Mouse (Mus musculus) frontal cortex, postnatal 10 days (tissue): ENCODE measurements around the gene C1qc.

ENCODE experiments used
- DNase-seq, 2 experiments: peaks; one replicate each; pipeline ENCODE4 v3.0.0; 2022; ENCODE audit warnings: low spot score in 2 of 2, mixed read lengths in 1 of 2

C1qc gene

DNA sequence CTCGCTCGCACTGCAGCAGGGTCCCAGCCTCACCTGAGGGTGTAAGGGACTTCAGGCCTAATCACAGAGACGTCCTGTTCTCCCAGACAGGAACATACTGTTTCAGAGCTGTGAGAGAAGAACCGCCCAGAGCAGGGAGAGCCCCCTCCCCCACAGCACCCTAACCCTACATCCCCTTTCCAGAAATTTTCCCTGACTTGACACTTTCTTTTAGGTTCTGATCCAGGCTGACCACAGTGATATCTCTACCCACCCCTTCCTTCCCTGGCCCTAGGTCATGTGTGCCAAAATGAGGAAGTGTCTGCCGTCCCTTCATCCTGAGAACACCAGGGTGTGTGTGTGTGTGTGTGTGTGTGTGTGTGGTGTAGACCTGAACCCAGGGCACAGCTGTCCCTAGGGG lies at the start of gene C1qc:
TSS of gene C1qc (minus strand) at position 255 of the 400 bp plus-strand sequence.
- peak in 1 of 2 experiments; percentile 55 for DNase-seq

DNA sequence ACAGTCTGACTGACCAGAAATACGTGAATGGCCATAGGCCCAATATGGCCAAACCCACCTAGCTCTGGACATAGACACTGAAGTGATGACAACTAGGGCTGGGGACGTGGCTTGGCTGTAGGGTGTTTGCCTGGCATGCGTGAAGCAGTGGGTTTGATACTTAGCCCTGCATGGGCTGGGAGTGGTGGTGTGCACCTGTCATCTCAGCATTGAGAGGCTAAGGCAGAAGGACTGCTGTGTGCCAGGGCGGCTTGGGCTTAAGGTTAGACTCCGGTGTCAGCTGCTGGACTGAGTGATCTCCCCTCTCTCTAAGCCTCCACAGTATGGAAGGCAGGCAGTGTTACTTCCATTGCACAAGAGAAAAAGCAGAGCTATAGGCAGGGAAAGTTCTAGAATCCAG lies 45.1 kb upstream of the C1qc start:
- no peak for DNase-seq

DNA sequence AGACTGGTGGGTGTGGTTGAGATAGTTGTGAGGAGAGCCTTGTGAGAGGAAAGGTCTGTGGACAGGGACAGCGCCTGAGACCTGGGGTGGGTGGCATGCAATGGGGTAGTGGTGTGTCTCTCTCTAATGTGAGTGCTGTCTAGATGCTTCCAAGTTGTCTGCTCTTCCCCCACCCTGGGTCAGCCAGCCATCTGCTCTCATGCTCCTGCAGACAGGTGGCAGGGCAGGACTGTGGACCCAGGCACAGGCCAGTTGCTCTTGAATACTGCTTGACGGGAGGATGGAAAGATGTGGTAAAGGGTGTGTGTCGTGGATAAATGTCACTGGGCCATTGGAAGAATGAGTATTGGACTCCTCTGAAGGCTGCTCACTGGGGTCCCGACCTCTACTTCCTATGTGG lies 44.5 kb upstream of the C1qc start:
- no peak for DNase-seq

DNA sequence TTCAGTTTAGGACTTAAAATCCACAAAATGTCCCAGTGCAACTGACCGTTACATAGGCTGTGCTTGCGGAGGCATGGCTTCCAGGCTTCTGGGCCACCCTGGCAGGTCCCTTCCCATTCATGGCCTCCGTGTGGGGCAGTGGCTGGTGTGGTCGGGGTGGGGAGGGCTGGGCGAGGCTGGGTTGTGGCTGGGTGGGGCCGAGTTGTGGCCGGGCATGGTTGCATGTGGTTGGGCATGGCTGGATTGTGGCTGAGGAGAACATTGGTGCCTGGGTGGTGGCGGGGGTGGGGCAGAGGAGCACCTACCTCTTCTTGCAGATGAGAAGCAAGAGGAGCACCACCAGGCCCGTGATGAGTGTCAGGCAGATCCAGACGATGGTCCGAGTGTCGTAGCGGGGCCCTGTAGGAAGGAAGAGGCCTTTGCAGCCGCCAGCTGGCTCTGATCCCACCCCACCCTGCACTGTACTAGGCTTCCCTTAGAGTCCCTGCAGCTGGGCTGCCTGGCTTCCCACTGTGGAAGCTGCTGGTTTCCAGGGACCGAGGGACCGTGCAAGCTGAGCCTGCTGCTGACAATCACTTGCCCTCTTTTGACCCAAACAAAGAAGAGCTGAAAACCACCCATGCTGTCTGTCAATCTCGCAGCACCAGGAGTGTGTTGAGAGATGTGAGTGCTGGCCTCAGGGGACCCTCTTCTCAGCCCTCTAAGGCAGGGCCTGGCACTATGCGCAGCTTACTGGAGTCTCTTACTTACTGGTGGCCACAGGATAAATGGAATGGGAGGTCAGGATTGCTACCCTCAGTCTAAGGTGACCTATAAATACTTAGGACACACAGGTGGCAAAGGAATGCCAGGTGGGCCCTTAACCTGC lies 42.1 kb upstream of the C1qc start:
- no peak for DNase-seq

DNA sequence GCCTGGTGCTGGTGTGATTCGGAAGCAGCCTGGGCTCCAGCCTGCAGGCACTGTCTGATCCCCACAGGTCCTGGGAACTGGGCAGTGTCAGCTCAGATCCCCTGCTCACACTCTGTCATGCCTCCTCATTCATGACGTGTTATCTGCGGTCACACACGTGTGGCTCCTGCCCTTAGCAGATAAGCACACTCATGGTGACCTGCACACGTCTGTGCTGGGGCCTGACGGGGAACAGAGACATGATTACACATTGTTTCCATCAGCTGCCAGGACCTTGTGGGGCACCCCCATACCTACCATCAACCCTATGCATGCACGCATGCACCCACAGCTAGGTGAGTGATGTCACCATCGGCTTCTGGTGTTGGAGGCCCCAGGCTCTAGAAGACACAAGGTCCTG lies 37.6 kb upstream of the C1qc start:
- no peak for DNase-seq

DNA sequence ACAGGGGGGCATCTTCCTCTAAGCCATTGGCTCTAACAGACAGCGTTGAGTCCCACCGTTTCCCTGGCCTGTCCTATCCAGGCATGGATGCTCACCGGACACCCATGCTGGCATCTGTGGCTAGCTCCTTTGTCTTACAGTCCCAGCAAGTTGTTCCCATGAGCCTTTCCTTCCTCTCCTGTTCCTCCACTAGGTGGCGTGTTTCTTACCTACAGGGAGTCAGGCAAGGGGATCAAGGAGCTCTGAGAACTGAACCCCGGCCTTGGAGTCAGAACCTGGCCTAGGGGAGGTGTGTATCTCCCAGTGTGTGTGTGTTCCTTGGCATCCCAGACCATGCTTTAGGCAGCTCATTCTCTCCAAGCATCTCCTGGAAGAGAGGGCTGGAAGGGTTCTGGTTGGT lies 36.1 kb upstream of the C1qc start:
- no peak for DNase-seq

DNA sequence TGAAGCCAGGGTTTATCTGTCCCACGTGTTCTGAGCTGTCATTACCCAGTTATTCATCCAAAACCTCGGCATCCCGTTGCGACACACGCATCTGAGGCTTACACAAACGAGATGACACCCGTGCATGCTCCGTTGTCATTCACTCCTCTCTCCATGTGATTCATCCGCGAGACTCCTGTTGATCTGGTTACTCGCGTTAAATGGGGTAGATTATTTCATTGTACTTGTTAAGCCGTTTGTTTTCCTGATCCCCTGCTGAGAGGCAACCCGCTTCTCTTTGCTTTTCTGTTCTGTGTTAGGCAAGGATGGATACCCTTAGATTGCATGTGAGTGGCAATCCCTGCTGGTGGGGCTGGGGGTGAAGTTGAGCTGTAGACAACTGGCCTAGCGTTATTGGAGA lies 32.9 kb upstream of the C1qc start:
- no peak for DNase-seq

DNA sequence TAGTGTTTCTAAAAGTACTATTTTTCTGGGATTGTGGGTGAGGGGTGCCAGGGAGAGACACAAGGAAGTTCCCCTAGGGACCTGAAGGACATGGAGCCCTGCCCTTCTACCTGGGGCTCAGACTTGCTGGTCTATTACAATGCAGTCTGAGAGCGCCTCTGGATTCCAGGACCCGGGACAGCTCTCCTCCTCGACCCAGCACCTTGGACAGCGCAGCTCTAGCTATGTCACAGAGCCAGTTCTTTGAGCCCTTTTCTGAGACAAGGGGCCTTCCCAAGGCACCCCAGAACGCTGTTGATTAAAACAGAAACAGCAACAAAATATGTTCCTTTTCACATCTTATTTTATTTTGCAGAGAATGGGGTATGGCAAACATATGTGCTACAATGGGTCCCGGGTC lies 31.7 kb upstream of the C1qc start:
- DNase-seq: no peak

DNA sequence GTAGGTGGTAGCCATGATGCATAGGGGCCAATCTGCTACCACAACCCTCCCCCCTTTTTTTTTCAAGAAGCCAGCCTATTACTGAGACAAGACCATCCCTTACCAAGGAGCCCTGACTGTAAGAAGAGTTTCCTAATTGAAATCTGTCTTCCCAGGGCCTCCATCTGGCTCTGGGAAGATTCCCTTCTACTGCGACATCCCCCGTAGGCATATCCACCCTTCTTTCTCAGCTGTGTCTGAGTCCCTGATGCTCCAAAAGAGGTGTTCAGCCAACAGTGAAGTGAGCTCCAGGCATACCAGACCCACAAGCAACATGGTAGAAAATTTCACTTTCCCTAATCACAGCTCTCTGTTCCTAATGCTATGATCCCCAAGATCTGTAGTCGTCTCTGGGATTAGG lies 26.7 kb upstream of the C1qc start:
- no peak for DNase-seq

DNA sequence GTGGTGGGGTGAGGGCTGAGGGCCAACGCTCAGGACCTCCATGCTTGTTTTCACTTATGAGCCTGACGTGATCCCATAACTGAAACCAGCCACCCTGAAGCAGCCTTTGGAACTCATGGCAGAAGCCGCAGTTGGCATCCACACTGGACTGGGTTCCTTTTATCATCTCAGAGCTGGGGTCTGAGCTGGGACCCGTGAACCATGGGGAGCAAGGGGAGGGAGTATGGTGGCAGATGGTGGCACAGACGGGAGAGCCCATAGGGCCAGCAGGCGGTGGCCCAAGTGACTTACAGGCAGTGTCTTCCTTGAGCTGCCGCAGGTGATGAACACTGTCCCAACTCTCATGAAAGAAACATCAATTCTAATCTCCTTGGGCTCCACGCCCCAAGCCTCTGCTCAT lies 26.0 kb upstream of the C1qc start:
- no peak for DNase-seq

DNA sequence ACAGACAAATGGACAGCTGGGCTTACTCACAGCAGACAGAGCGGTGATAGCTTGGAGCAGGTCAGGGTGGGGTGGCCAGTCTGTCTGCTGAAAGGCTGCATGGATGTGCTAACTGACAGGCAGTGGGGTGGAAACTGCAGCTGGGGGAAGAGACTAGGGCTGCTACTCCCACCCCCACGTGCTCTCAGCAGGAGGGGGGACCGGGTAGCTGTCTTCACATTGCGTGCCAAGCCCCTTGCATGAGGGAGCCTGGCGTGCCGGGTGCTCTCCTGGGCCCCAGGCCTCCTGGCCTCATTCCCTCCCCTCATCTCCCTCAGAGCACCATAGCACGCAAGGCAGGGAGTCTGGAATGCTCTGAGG lies 24.3 kb upstream of the C1qc start:
- no peak for DNase-seq

DNA sequence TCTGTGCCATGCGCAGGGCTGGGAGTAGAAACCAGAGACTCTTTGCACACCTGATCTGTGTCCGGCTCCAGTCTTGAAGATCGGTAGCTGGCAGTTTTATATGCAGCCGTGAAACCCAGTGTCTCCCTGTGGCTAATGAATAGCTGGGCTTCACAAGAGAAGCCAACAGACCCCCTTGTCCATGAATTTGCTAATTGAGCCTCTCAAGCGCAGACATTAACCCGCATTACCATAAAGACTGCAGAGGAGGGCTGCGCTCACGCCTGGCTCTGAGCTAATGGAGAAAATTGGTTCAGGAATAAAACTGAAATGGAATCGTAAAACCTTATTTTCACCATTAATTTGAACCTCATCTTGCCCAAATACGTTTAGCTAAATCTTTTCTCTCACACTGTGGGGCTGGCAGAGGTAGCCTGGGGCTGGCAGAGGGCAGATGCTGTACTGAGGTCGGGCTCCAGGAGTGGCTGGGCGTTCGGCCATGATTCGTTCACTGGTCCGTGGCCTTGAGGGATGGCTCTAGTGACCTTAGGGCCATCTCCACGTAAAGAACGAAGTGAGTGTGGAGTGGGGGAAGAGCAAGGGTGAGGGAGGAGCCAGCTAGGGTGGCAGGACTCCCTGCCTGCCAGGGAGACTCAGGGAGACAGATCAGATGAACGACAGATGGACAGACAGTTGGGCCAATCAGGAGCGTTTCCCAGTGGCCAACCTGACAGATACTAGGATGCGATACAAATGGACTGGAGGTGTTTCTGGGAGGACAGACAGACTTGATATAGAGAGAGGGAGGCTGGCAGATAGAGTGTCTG lies 23.7 kb upstream of the C1qc start:
- DNase-seq: no peak

DNA sequence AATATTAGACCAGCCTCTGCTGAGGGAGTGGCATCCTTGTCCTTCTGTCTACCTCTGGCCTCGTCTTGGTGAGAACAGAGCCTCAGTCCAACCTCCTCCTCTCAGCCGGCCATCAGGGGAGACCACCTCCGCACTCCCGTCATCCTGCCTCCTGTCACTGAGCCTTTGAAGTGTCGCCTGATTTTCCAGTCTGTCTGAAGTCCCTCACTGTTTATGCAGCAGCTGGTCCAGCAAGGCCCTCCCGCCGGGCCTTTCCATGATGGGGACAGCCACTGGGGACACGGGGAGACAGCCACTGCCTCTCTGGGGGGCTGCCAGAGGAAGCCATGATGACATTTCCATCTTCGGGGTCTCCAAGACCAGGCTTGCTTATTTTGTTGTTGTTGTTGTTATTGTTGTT lies 20.0 kb upstream of the C1qc start:
- DNase-seq: no peak

DNA sequence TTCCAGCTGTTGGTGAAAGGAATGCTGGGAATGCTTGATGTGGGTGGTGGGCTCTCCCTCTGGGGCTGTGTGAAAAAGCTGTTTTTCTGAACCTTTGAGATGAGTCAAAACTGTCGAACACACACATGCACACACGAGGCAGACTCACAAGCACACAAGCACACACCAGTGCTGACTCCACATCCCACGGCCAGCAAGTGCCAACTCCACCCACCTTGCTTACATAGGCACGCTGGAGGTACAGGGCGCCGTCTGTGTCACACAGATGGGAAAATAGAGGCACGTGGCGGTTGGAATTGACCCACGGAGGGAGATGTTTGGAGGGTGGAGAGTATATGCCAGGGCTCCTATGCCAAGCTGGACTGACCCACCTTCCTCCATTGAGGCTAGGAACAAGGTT lies 18.9 kb upstream of the C1qc start:
- no peak for DNase-seq

DNA sequence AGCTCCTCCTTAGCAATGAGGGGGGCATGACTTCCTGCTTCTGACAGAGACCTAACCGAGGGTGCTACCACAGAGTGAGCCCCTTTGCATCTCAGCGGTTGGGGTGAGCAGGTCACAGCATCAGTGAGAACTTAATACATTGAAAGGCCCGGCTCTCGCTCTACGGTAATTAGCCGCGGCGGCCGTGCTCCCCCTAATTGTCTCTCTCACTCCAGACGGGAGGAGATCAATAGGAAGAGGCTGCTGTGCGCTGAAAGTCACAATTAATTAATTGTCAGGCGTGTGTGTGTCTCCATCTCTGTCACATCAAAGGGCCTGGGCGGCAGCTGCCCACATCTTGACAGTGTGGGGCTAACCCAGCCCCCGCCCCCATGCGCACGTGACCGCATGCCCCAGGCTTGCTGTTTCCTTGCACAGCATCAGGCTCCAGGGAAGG lies 18.4 kb upstream of the C1qc start:
- DNase-seq: no peak

DNA sequence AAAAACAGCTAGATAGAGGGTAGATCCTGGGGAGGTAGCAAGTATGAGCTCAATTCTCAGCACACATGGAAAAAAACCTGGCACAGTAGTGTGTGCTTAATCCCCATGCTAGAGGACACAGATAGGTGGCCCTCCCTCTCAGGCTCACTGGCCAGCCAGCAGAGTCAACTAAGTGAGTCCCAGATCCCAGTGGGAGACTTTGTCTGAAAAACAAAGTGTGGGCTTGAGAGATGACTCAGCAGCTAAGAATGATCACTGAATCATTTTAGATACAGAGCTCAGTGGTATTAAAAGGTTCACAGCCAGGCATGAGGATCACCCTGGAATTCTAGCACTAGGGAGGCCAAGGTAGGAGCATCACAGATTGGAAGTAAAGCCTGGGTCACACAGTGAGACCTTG lies 14.9 kb upstream of the C1qc start:
- DNase-seq: no peak

DNA sequence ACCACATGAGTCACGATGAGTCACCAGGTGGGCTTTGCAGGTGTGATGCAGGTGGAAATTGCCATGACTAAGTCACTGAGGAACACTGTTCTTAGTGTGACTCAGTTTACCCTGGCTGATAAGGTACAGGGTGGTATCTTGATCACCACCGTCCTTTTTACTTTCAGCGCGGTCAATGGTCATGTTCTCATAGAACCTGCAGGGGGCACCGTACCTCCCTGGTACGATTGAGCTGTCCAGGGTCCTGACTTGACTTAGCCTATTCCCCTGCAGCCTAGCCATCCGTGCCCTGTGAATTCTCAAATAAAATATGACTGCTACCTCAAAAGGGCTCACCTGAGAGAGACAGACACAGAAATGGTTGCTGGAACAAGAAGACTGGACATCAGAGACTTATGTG lies 14.2 kb upstream of the C1qc start:
- no peak for DNase-seq

DNA sequence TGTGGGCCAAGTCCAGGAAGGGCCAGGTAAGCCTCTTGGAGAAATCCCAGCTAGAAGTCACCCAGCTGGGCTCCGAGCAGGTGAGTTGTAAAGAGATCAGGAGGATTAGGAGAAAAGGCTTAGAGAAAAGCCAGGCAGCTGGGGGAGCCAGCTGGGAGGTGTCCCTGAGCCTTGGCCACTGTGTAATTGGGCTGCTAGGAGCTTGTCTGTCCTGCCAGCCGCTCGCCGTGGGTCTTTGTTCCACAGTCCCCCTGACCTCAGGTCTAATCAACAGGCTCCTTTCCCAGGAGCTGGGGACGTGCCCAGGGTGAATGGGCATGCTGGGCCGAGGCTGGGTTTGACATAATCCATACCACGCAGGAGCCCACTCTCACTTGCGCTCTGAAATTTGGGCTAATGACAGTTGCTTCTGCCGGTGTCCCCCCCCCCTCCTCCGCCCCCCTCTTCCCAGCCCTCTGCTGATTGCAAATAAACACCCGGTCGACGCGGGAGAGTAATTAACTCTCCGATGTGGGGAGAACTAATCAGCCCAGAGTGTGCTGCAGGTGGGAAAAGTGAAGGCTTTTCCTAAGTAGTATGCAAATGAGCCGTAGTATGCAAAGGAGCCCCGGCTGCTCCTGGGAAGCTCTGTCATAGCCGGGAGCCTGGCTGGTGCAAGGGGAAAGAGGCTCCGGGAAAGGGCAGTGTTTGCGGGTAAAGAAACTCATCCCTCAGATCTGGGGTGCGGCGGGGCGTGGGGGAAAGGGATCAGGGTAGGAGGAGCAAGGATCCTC lies 12.1 kb upstream of the C1qc start:
- DNase-seq: no peak

DNA sequence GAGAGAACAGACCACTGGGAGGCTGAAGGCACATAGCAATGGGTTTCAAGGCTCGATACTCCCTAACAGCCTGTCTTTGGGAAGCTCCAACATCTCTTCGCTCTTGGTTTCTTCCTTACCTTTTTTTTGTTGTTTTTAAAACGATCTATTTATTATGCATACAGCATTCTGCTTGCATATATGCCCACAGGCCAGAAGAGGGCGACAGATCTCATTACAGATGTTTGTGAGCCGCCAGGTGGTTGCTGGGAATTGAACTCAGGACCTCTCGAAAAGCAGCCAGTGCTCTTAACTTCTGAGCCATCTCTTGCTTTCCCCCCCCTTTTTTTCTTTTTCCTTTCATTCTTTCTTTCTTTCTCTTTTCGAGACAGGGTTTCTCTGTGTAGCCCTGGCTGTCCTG lies 6.3 kb upstream of the C1qc start:
- no peak for DNase-seq

DNA sequence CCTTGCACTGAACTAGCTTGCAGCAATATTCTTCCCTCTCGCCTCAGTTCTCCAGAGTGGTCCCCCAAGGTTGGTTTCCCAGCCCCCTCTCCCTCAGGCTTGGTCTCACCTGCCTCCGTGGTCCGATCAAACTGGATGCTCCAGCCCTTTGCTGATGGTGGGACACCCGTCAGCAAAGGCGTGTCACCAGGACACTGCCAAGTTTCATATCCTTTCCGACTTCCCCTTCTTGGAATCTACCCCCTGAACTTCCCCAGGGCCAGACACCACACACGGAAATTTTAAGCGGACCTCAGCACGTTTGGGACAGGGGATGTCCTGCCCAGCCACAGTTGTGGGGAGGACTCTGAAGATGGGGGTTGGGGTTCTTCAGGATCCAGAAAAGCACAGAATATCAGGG lies 5.8 kb upstream of the C1qc start, which contains the start of gene C1qa:
TSS of gene C1qa (minus strand) at position 167 of the 400 bp plus-strand sequence.
- DNase-seq: no peak

DNA sequence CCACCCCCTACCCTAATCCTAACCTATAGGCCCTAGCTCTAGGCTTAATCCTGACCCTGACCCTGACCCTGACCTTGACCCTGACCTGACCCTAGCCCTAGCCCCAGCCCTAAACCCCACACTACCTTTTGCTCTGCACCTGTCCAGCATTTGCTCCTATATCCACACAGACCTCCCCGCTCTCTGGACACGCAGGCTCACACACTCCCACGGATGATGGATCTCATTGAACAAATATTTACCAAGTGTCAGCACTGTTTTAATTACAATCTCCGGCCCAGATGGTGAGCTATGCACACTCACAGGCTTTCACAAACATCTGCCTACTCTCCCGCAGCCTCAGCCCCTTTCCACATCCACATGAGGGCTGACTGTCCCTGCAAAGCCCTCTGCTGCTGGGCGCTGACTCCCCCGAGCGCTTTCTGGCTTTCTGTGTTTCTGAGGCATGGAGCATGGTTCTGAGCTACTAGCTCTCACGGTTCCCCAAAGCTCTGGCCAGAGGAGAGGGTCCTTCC lies 5.3 kb upstream of the C1qc start:
- no peak for DNase-seq

DNA sequence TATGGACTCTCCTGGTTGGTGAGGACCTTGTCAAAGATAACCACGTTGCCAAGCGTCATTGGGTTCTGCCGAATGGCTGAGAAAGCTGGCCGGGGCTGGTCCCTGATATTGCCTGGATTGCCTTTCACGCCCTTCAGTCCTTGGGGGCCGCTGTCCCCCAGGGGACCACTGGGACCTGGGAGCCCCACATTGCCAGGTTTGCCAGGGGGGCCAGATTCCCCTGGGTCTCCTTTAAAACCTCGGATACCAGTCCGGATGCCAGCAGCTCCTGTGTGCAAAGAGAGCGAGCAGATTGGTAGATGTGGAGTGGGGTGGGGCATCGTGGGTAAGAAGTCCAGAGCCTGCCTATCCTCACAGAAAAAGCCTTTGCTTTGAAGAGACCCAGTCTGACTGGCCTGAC lies 3.6 kb upstream of the C1qc start:
- DNase-seq: no peak
